ENCODE assay signal across 10 mouse cellular contexts in the genomic region with DNA sequence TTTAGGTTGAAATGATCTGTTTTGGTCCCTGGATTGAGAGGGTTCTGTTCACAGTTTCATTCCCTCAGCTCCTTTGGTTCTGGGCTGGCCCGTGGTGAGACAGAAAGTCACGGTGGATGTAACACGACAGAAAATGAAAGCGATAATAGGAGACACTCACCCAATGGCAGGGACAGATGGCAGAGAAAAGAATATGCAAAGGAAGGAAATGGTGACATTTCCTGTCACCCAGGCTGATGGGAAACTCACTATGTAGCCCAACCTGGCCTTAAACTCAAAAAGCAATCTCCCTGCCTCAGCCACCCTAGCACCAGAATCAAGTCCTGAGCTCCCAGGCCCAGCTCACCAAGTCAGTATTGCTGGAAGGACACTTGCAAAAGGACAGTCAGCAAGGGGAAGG. TPM values are rescaled to one million over a fixed set of nuclear protein-coding genes. Genes with fewer than 3 reads are reported as not detected.
DNase-seq lines count a peak whose midpoint lies in the region; ATAC-seq lines count a peak whose summit lies in the region.
"Had no signal": no experiment of that assay in that cellular context is flagged by ENCODE, and none has a peak within 500 bp of the region (broad histone marks: within the 10 kb centered on the region; RNA-seq: fewer than 3 reads in every experiment).

No protein-coding gene starts in this region.

- whole genome bisulfite sequencing in lung, embryonic 16.5 days, result 52% methylated on average over 4 of the region's 4 CpGs
- 24% methylated on average over 4 of the region's 4 CpGs for WGBS in forebrain, embryonic 12.5 days
- 52% methylated on average over 4 of the region's 4 CpGs for WGBS in limb, embryonic 10.5 days

- intact Hi-C loops in left cerebral cortex, postnatal 14 days (cut with DNase I), result loop anchor here (5.0 kb wide), 1 partner anchor 1202 kb away; a partner anchor contains a TSS

- H3K27ac ChIP-seq in lung, embryonic 16.5 days (ENCODE audit: low read length), result no peak overlapping the region
- no peak overlapping the region for H3K27ac ChIP-seq in forebrain, embryonic 12.5 days
- no peak overlapping the region for H3K27ac ChIP-seq in limb, embryonic 10.5 days

- H3K4me3 ChIP-seq in lung, embryonic 16.5 days (ENCODE audit: low read length), result no peak overlapping the region
- H3K4me3 ChIP-seq in forebrain, embryonic 12.5 days (replicated peaks), result peak overlapping the region; percentile 26
- 0 out of 2 replicates have a peak overlapping the region, but pooled peaks have one; percentile 19 for H3K4me3 ChIP-seq in limb, embryonic 10.5 days

- H3K4me2 ChIP-seq in lung, embryonic 16.5 days (ENCODE audit: low read depth, low read length), result peak overlapping the region; percentile 44
- H3K4me2 ChIP-seq in forebrain, embryonic 12.5 days, result peak overlapping the region; percentile 50

- no peak for ATAC-seq in lung, embryonic 16.5 days (ENCODE audit: low read depth)
- no peak for ATAC-seq in forebrain, embryonic 12.5 days (ENCODE audit: low FRiP score)

- H3K27me3 ChIP-seq in lung, embryonic 16.5 days (ENCODE audit: control insufficient read depth, insufficient read depth, low read depth, low read length), result peaks cover 10% of the 10 kb centered on the region
- H3K27me3 ChIP-seq in forebrain, embryonic 12.5 days, result peaks cover 57% of the 10 kb centered on the region
- H3K27me3 ChIP-seq in limb, embryonic 10.5 days (ENCODE audit: low read depth, poor library complexity, severe bottlenecking), result peaks cover 70% of the 10 kb centered on the region

- no peaks in the 10 kb centered on the region for H3K9me3 ChIP-seq in lung, embryonic 16.5 days (ENCODE audit: control insufficient read depth, low read length)
- H3K9me3 ChIP-seq in forebrain, embryonic 12.5 days, result no peaks in the 10 kb centered on the region
- H3K9me3 ChIP-seq in limb, embryonic 10.5 days (replicated peaks), result no peaks in the 10 kb centered on the region

- H3K4me1 ChIP-seq in lung, embryonic 16.5 days (replicated peaks; ENCODE audit: control insufficient read depth, insufficient read depth, low read length), result no peaks in the 10 kb centered on the region
- peaks cover 17% of the 10 kb centered on the region for H3K4me1 ChIP-seq in forebrain, embryonic 12.5 days
- H3K4me1 ChIP-seq in limb, embryonic 10.5 days, result 0 out of 2 replicates have a peak, but pooled peaks cover 9% of the 10 kb centered on the region

- H3K36me3 ChIP-seq in lung, embryonic 16.5 days (ENCODE audit: control insufficient read depth, insufficient read depth, low read length), result no peaks in the 10 kb centered on the region
- no peaks in the 10 kb centered on the region for H3K36me3 ChIP-seq in forebrain, embryonic 12.5 days (replicated peaks)
- H3K36me3 ChIP-seq in limb, embryonic 10.5 days, result no peaks in the 10 kb centered on the region

- no peak overlapping the region for H3K9ac ChIP-seq in lung, embryonic 16.5 days (ENCODE audit: low read length)
- H3K9ac ChIP-seq in forebrain, embryonic 12.5 days, result no peak overlapping the region

- DNase-seq in lung, postnatal 4 days, result no peak
- DNase-seq in limb, embryonic 10.5 days (ENCODE audit: low spot score), result no peak
- DNase-seq in left cerebral cortex, postnatal 14 days (ENCODE audit: low spot score in 2 of 2), result no peak
- no peak for DNase-seq in adrenal gland, adult 2 months
- DNase-seq in left cerebral cortex, adult 8-10 months (ENCODE audit: low spot score in 2 of 2), result no peak
- DNase-seq: lung, adult 2 months; thymus, postnatal 25 days had no signal

RNA-seq across cellular contexts. Expression of a gene that starts 11.0 kb away (rescaled TPM):
- 0.69 and 0.98 TPM in 2 replicates for polyA plus RNA-seq in lung, embryonic 16.5 days (2015; fragmentation: Nextera tagmentation; extraction: Ambion mirVana)
- polyA plus RNA-seq in forebrain, embryonic 12.5 days (2016; fragmentation: Nextera tagmentation; extraction: Ambion mirVana), result 0.47 and 0.60 TPM in 2 replicates
- polyA plus RNA-seq in limb, embryonic 10.5 days (2016; fragmentation: Nextera tagmentation; extraction: Ambion mirVana), result 0.79 and 1.2 TPM in 2 replicates
- 10 to 100 TPM; 42.1 to 47.8 TPM for total RNA-seq in left cerebral cortex, postnatal 14 days (2021)
- under 1 TPM; 0.03 to 0.06 TPM for total RNA-seq in adrenal gland, adult 2 months (2021)
- 0.01 and 0.02 TPM in 2 replicates for polyA plus RNA-seq in adrenal gland, adult 2 months (2012; rRNA removed)
- 10 to 100 TPM; 49.1 to 62.3 (median 54.6) TPM for total RNA-seq in left cerebral cortex, adult 8-10 months (2022)
- total RNA-seq: hematopoietic stem cell, adult 5-6 weeks had no signal
